In the genomic region with DNA sequence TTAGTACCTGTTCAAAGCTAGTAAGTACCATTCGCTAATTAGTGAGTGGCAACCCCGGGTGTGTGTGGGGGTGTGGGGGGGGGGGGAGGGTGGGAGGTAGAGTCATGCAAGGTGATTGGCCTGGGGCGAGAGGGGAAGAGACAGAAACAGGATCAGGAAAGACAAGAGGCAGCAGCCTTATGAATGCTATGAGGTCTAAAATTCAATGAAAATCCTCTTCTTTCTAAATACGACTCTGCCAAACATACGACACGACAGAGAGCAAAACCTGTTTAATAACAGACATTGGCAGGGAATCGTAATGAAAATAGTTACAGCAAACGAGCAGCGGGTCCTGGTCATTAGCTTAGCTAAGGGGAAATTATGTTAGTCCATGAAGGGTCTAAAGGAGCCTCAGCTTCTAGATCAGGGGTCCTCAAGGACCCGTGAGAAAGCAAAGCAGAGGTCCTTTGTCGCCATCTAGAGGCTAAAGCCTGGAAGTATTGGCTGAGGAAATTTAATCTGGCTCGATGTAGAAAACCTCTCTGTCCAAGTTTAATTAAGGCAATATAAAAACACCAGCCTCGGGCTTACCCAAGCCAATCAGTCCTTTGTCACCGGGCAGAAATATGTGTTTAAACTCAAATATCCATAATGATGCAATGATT, we compare ENCODE assay signal across 9 mouse cellular contexts. TPM values are rescaled to one million over a fixed set of nuclear protein-coding genes. Genes with fewer than 3 reads are reported as not detected.
DNase-seq lines count a peak whose midpoint lies in the region; ATAC-seq and TF ChIP-seq lines count a peak whose summit lies in the region.
"Had no signal": no experiment of that assay in that cellular context is flagged by ENCODE, and none has a peak within 500 bp of the region (broad histone marks: within the 10 kb centered on the region; RNA-seq: fewer than 3 reads in every experiment).

No protein-coding gene starts in this region.

- peak overlapping the region; percentile 23; the same call in 1 of the 2 replicates for H3K4me3 ChIP-seq in forebrain, postnatal 0 days (ENCODE audit: low read depth, low read length)
- peak overlapping the region; percentile 10; the same call in 1 of the 2 replicates for H3K4me3 ChIP-seq in intestine, embryonic 14.5 days (ENCODE audit: low read depth, low read length)
- peak overlapping the region; percentile 34 for H3K4me3 ChIP-seq in left cerebral cortex, adult 2 months
- no peak overlapping the region for H3K4me3 ChIP-seq in midbrain, embryonic 11.5 days (ENCODE audit: low read depth, low read length)

- intact Hi-C loops in left cerebral cortex, adult 2 months (cut with DNase I): loop anchor here (2.0 to 5.0 kb wide), 2 partner anchors 48 to 579 kb away; no protein-coding TSS in a partner anchor

- H3K4me1 ChIP-seq in forebrain, postnatal 0 days (ENCODE audit: insufficient read depth): no peaks in the 10 kb centered on the region
- no peaks in the 10 kb centered on the region for H3K4me1 ChIP-seq in intestine, embryonic 14.5 days (replicated peaks; ENCODE audit: control insufficient read depth, insufficient read depth, low read length)
- no peaks in the 10 kb centered on the region for H3K4me1 ChIP-seq in midbrain, embryonic 11.5 days (ENCODE audit: control insufficient read depth, insufficient read depth, low read length)

- 18% methylated on average over 14 of the region's 14 CpGs for WGBS in forebrain, postnatal 0 days
- WGBS in intestine, embryonic 14.5 days: 23% methylated on average over 14 of the region's 14 CpGs
- WGBS in midbrain, embryonic 11.5 days: 19% methylated on average over 14 of the region's 14 CpGs

- H3K4me2 ChIP-seq in forebrain, postnatal 0 days (ENCODE audit: low read depth): peak overlapping the region; percentile 39
- H3K4me2 ChIP-seq in intestine, embryonic 14.5 days (ENCODE audit: low read length): peak overlapping the region; percentile 45
- H3K4me2 ChIP-seq in midbrain, embryonic 11.5 days: peak overlapping the region; percentile 27; the same call in 1 of the 2 replicates

- TF ChIP-seq POLR2A in brain, embryonic 14.5 days (IDR thresholded peaks at IDR 0.05; ENCODE audit: borderline replicate concordance, extremely low read depth, insufficient read depth, insufficient read length, poor library complexity, severe bottlenecking): no peak

- no peaks in the 10 kb centered on the region for H3K27me3 ChIP-seq in forebrain, postnatal 0 days (ENCODE audit: insufficient read depth, low read length)
- 0 out of 2 replicates have a peak, but pooled peaks cover 8% of the 10 kb centered on the region for H3K27me3 ChIP-seq in intestine, embryonic 14.5 days (replicated peaks; ENCODE audit: control insufficient read depth, insufficient read depth, low read length)
- H3K27me3 ChIP-seq in midbrain, embryonic 11.5 days (ENCODE audit: control insufficient read depth, insufficient read depth, low read length): peaks cover 4% of the 10 kb centered on the region; the same call in 1 of the 2 replicates

- no peaks in the 10 kb centered on the region for H3K36me3 ChIP-seq in forebrain, postnatal 0 days (ENCODE audit: insufficient read depth)
- no peaks in the 10 kb centered on the region for H3K36me3 ChIP-seq in intestine, embryonic 14.5 days (ENCODE audit: control insufficient read depth, insufficient read depth, low read length)
- no peaks in the 10 kb centered on the region for H3K36me3 ChIP-seq in midbrain, embryonic 11.5 days (ENCODE audit: control insufficient read depth, insufficient read depth, low read length)

- H3K9me3 ChIP-seq in forebrain, postnatal 0 days (ENCODE audit: low read length): no peaks in the 10 kb centered on the region
- H3K9me3 ChIP-seq in intestine, embryonic 14.5 days (ENCODE audit: control insufficient read depth, low read length): no peaks in the 10 kb centered on the region
- no peaks in the 10 kb centered on the region for H3K9me3 ChIP-seq in midbrain, embryonic 11.5 days (ENCODE audit: control insufficient read depth, low read length)

- no peak overlapping the region for H3K9ac ChIP-seq in forebrain, postnatal 0 days
- no peak overlapping the region for H3K9ac ChIP-seq in intestine, embryonic 14.5 days (ENCODE audit: low read length)
- H3K9ac ChIP-seq in midbrain, embryonic 11.5 days (ENCODE audit: low read length): no peak overlapping the region

- peak; percentile 47 for DNase-seq in MEL-GATA-1-ER (ENCODE audit: extremely low read depth, low read depth)
- peak; percentile 89 for DNase-seq in brain, embryonic 14.5 days (ENCODE audit: low read depth)
- peak; percentile 87 for DNase-seq in forebrain, postnatal 0 days
- peak; percentile 68 for DNase-seq in intestine, embryonic 14.5 days (ENCODE audit: low spot score)
- peak; percentile 25 to 32 for DNase-seq in left cerebral cortex, adult 2 months (ENCODE audit: extremely low spot score in 1 of 2, low spot score in 2 of 2)
- peak; percentile 97 for DNase-seq in midbrain, embryonic 11.5 days (ENCODE audit: low spot score, missing footprints)
- DNase-seq in yolk sac, embryonic 10.5 days (ENCODE audit: low spot score): peak; percentile 15

- H3K27ac ChIP-seq in forebrain, postnatal 0 days (ENCODE audit: low read depth, low read length): no peak overlapping the region
- no peak overlapping the region for H3K27ac ChIP-seq in intestine, embryonic 14.5 days (ENCODE audit: low read depth)
- H3K27ac ChIP-seq in left cerebral cortex, adult 2 months: no peak overlapping the region
- no peak overlapping the region for H3K27ac ChIP-seq in midbrain, embryonic 11.5 days (ENCODE audit: low read depth, low read length)

- peak; percentile 93 for ATAC-seq in forebrain, postnatal 0 days
- ATAC-seq in intestine, embryonic 14.5 days (replicated peaks; ENCODE audit: low FRiP score, low TSS enrichment, low read depth): no peak
- ATAC-seq in midbrain, embryonic 11.5 days (ENCODE audit: low FRiP score): peak; percentile 84
- no peak for ATAC-seq in erythroid progenitor cell, adult 5-6 weeks (replicated peaks; ENCODE audit: low FRiP score, poor library complexity, severe bottlenecking)

- TF ChIP-seq CTCF in brain, embryonic 14.5 days (IDR thresholded peaks at IDR 0.05; ENCODE audit: borderline replicate concordance, extremely low read depth, insufficient read depth, insufficient read length): peak; percentile 82
- peak; percentile 86 for TF ChIP-seq CTCF in forebrain, postnatal 0 days (IDR thresholded peaks at IDR 0.05; ENCODE audit: low read depth)
- TF ChIP-seq CTCF in left cerebral cortex, adult 2 months (IDR thresholded peaks at IDR 0.05): peak; percentile 68

RNA-seq across cellular contexts. Expression of gene Nkx2-9, which starts 23.6 kb away (rescaled TPM):
- polyA plus RNA-seq in brain, embryonic 14.5 days (2012; rRNA removed): 0.26 and 0.29 TPM in 2 replicates
- total RNA-seq in forebrain, postnatal 0 days (2014; rRNA removed): not detected in 2 replicates
- not detected in 2 replicates for polyA plus RNA-seq in forebrain, postnatal 0 days (2015; fragmentation: Nextera tagmentation; extraction: Ambion mirVana)
- polyA plus RNA-seq in intestine, embryonic 14.5 days (2014; fragmentation: Nextera tagmentation; extraction: Ambion mirVana): not detected in 2 replicates
- not detected for total RNA-seq in left cerebral cortex, adult 2 months (2021)
- polyA plus RNA-seq in midbrain, embryonic 11.5 days (2014; fragmentation: Nextera tagmentation; extraction: Ambion mirVana): 8.5 and 8.8 TPM in 2 replicates
- total RNA-seq in erythroid progenitor cell, adult 5-6 weeks (2015; ENCODE audit: low replicate concordance): not detected in 2 replicates
- not detected in 2 replicates for total RNA-seq in erythroid progenitor cell, adult 5-6 weeks (2017; ENCODE audit: low replicate concordance)
- total RNA-seq: hematopoietic stem cell, adult 5-6 weeks had no signal

RNA-seq across cellular contexts. Expression of gene Pax9, which starts 54.9 kb away (rescaled TPM):
- polyA plus RNA-seq in brain, embryonic 14.5 days (2012; rRNA removed): 0.05 and 0.10 TPM in 2 replicates
- 0.38 TPM in 1 of 2 replicates, not detected in the other for total RNA-seq in forebrain, postnatal 0 days (2014; rRNA removed)
- not detected in 2 replicates for polyA plus RNA-seq in forebrain, postnatal 0 days (2015; fragmentation: Nextera tagmentation; extraction: Ambion mirVana)
- polyA plus RNA-seq in intestine, embryonic 14.5 days (2014; fragmentation: Nextera tagmentation; extraction: Ambion mirVana): not detected in 2 replicates
- not detected for total RNA-seq in left cerebral cortex, adult 2 months (2021)
- 0.08 TPM in 2 replicates for polyA plus RNA-seq in midbrain, embryonic 11.5 days (2014; fragmentation: Nextera tagmentation; extraction: Ambion mirVana)
- total RNA-seq in erythroid progenitor cell, adult 5-6 weeks (2015; ENCODE audit: low replicate concordance): not detected in 2 replicates
- 0.51 TPM in 1 of 2 replicates, not detected in the other for total RNA-seq in erythroid progenitor cell, adult 5-6 weeks (2017; ENCODE audit: low replicate concordance)
- total RNA-seq: hematopoietic stem cell, adult 5-6 weeks had no signal

Comparison
In these comparisons a context has a peak if more than half of its experiments do, and no peak if none do; other contexts are left out.
1. DNase-seq: peak in every context shown above with its lines; median percentile 97 in midbrain, embryonic 11.5 days; 89 in brain, embryonic 14.5 days; 87 in forebrain, postnatal 0 days; 68 in intestine, embryonic 14.5 days; 47 in MEL-GATA-1-ER; 28 in left cerebral cortex, adult 2 months; 15 in yolk sac, embryonic 10.5 days.
2. ATAC-seq: peak in forebrain, postnatal 0 days (single experiment) and midbrain, embryonic 11.5 days (single experiment); none in intestine, embryonic 14.5 days (single experiment) and erythroid progenitor cell, adult 5-6 weeks (single experiment).
3. Peak in every context shown above with its lines, with median percentiles within 50 percentile points of each other: CTCF ChIP-seq and H3K4me2 ChIP-seq.